Comparison of ENCODE assay signal across 8 mouse cellular contexts in genomic region chr3:109123531-109123981, GRCm38 (mm10). TPM values are rescaled to one million over a fixed set of nuclear protein-coding genes. Genes with fewer than 3 reads are reported as not detected.
DNase-seq lines count a peak whose midpoint lies in the region; ATAC-seq and TF ChIP-seq lines count a peak whose summit lies in the region.

No protein-coding gene starts in this region.

- H3K4me2 ChIP-seq in intestine, embryonic 14.5 days (ENCODE audit: low read length): peak overlapping the region; percentile 64
- peak overlapping the region; percentile 79 for H3K4me2 ChIP-seq in liver, postnatal 0 days (ENCODE audit: low read depth, low read length)
- peak overlapping the region; percentile 84 for H3K4me2 ChIP-seq in neural tube, embryonic 12.5 days (replicated peaks)

- H3K36me3 ChIP-seq in MEL (ENCODE audit: control insufficient read depth in 1 of 2, insufficient read depth in 2 of 2, low read length in 2 of 2): peaks cover 0 to 12% of the 10 kb centered on the region in 2 experiments; a peak in 2 of 4 replicates
- H3K36me3 ChIP-seq in intestine, embryonic 14.5 days (ENCODE audit: control insufficient read depth, insufficient read depth, low read length): peaks cover 3% of the 10 kb centered on the region; the same call in 1 of the 2 replicates
- H3K36me3 ChIP-seq in liver, postnatal 0 days (replicated peaks; ENCODE audit: insufficient read depth, low read length): no peaks in the 10 kb centered on the region
- H3K36me3 ChIP-seq in neural tube, embryonic 12.5 days: peaks cover 4% of the 10 kb centered on the region; the same call in 1 of the 2 replicates

- H3K9ac ChIP-seq in MEL (ENCODE audit: control insufficient read depth, low read depth, low read length, poor library complexity, severe bottlenecking): peak overlapping the region; percentile 83
- H3K9ac ChIP-seq in intestine, embryonic 14.5 days (ENCODE audit: low read length): peak overlapping the region; percentile 89
- peak overlapping the region; percentile 75 for H3K9ac ChIP-seq in liver, postnatal 0 days (replicated peaks)
- peak overlapping the region; percentile 85 for H3K9ac ChIP-seq in neural tube, embryonic 12.5 days

- TF ChIP-seq POLR2A in MEL (IDR thresholded peaks at IDR 0.05; ENCODE audit: control insufficient read depth in 1 of 2, insufficient read depth in 1 of 2, low read depth in 1 of 2, low read length in 2 of 2, poor library complexity in 1 of 2): no peak

- TF ChIP-seq RAD21 in MEL (IDR thresholded peaks at IDR 0.05; ENCODE audit: low read depth, low read length): no peak

- peak; percentile 80 for DNase-seq in MEL (ENCODE audit: low read depth, low spot score)
- peak; percentile 0 for DNase-seq in c-Kit-positive CD71-positive TER-119-negative erythroid progenitor cells, embryonic 14.5 days (ENCODE audit: low read depth)
- DNase-seq in gastrocnemius, postnatal 36 days: peak; percentile 25 to 49
- peak; percentile 84 for DNase-seq in intestine, embryonic 14.5 days (ENCODE audit: low spot score)
- DNase-seq in liver, postnatal 0 days: peak; percentile 28
- no peak for DNase-seq in frontal cortex, postnatal 25 days (ENCODE audit: low spot score in 2 of 2)
- DNase-seq in cerebellum, postnatal 25 days: no peak

- TF ChIP-seq EP300 in MEL (IDR thresholded peaks at IDR 0.05; ENCODE audit: low read depth in 1 of 2, low read length in 2 of 2): no peak
- TF ChIP-seq EP300 in liver, postnatal 0 days (IDR thresholded peaks at IDR 0.05; ENCODE audit: low read depth): no peak

- no peaks in the 10 kb centered on the region for H3K27me3 ChIP-seq in MEL (ENCODE audit: control insufficient read depth in 1 of 2, insufficient read depth in 2 of 2, low read length in 2 of 2)
- no peaks in the 10 kb centered on the region for H3K27me3 ChIP-seq in intestine, embryonic 14.5 days (replicated peaks; ENCODE audit: control insufficient read depth, insufficient read depth, low read length)
- H3K27me3 ChIP-seq in liver, postnatal 0 days (ENCODE audit: insufficient read depth, low read length): 0 out of 2 replicates have a peak, but pooled peaks cover 2% of the 10 kb centered on the region
- no peaks in the 10 kb centered on the region for H3K27me3 ChIP-seq in neural tube, embryonic 12.5 days (replicated peaks)

- no peak for TF ChIP-seq CTCF in MEL (IDR thresholded peaks at IDR 0.05 in 2 of 3, conservative IDR thresholded peaks at IDR 0.05 in 1 of 3; ENCODE audit: control insufficient read depth in 1 of 3, insufficient read depth in 1 of 3, low read depth in 2 of 3, low read length in 3 of 3, poor library complexity in 1 of 3, severe bottlenecking in 1 of 3)
- no peak for TF ChIP-seq CTCF in liver, postnatal 0 days (IDR thresholded peaks at IDR 0.05; ENCODE audit: low read depth)

- peaks cover 3% of the 10 kb centered on the region; the same call in 1 of the 2 replicates for H3K79me2 ChIP-seq in MEL (ENCODE audit: control insufficient read depth, insufficient read depth, low read length, poor library complexity)

- no peaks in the 10 kb centered on the region for H3K9me3 ChIP-seq in MEL (replicated peaks; ENCODE audit: insufficient read depth, low read length)
- H3K9me3 ChIP-seq in intestine, embryonic 14.5 days (ENCODE audit: control insufficient read depth, low read length): no peaks in the 10 kb centered on the region
- no peaks in the 10 kb centered on the region for H3K9me3 ChIP-seq in liver, postnatal 0 days (ENCODE audit: low read length)
- no peaks in the 10 kb centered on the region for H3K9me3 ChIP-seq in neural tube, embryonic 12.5 days

- H3K4me1 ChIP-seq in MEL (ENCODE audit: control insufficient read depth in 1 of 2, insufficient read depth in 2 of 2, low read length in 2 of 2): peaks cover 0 to 19% of the 10 kb centered on the region in 2 experiments; a peak in 3 of 4 replicates
- peaks cover 22% of the 10 kb centered on the region; the same call in 1 of the 2 replicates for H3K4me1 ChIP-seq in intestine, embryonic 14.5 days (replicated peaks; ENCODE audit: control insufficient read depth, insufficient read depth, low read length)
- H3K4me1 ChIP-seq in liver, postnatal 0 days (ENCODE audit: insufficient read depth): peaks cover 12% of the 10 kb centered on the region
- H3K4me1 ChIP-seq in neural tube, embryonic 12.5 days: peaks cover 16% of the 10 kb centered on the region

- ATAC-seq in intestine, embryonic 14.5 days (replicated peaks; ENCODE audit: low FRiP score, low TSS enrichment, low read depth): 0 out of 2 replicates have a peak, but pooled peaks have one; percentile 37
- peak; percentile 42 for ATAC-seq in liver, postnatal 0 days
- peak; percentile 12; the same call in 1 of the 2 replicates for ATAC-seq in neural tube, embryonic 12.5 days (ENCODE audit: low FRiP score, low read depth)

- peak overlapping the region; percentile 93 to 97 for H3K4me3 ChIP-seq in MEL (ENCODE audit: control insufficient read depth in 1 of 2, insufficient read depth in 1 of 2, low read depth in 2 of 2, low read length in 2 of 2)
- H3K4me3 ChIP-seq in intestine, embryonic 14.5 days (ENCODE audit: low read depth, low read length): peak overlapping the region; percentile 65
- H3K4me3 ChIP-seq in liver, postnatal 0 days (ENCODE audit: low read depth, low read length): peak overlapping the region; percentile 64
- peak overlapping the region; percentile 71 for H3K4me3 ChIP-seq in neural tube, embryonic 12.5 days

- intact Hi-C loops in gastrocnemius, postnatal 36 days (cut with DNase I): no loop called here

- 2% methylated on average over 8 of the region's 8 CpGs for WGBS in intestine, embryonic 14.5 days
- WGBS in liver, postnatal 0 days (ENCODE audit: insufficient replicate concordance): 12% methylated on average over 8 of the region's 8 CpGs
- 9% methylated on average over 8 of the region's 8 CpGs for WGBS in neural tube, embryonic 12.5 days

- H3K27ac ChIP-seq in MEL (ENCODE audit: control insufficient read depth, low read depth, low read length): peak overlapping the region; percentile 78
- H3K27ac ChIP-seq in intestine, embryonic 14.5 days (ENCODE audit: low read depth): peak overlapping the region; percentile 83
- peak overlapping the region; percentile 58 for H3K27ac ChIP-seq in liver, postnatal 0 days (ENCODE audit: low read depth)
- H3K27ac ChIP-seq in neural tube, embryonic 12.5 days: no peak overlapping the region

TF ChIP-seq in MEL, 35 proteins besides CTCF, POLR2A, EP300 and RAD21:
- 0 out of 2 replicates have a peak, but pooled peaks have one; percentile 15 for TF ChIP-seq MAZ (IDR thresholded peaks at IDR 0.05; ENCODE audit: low read depth, low read length)
- TF ChIP-seq SIN3A (IDR thresholded peaks at IDR 0.05; ENCODE audit: low read length): peak; percentile 48; the same call in 1 of the 2 replicates
- TF ChIP-seq TCF12 (IDR thresholded peaks at IDR 0.05; ENCODE audit: low read depth, low read length): no peak

RNA-seq across cellular contexts. Expression of gene Slc25a24, which starts 0.6 kb away (rescaled TPM):
- total RNA-seq in MEL (2012; rRNA removed): 5.5 and 5.6 TPM in 2 replicates
- polyA plus RNA-seq in MEL (2012; ENCODE audit: insufficient read depth in 1 of 2, insufficient read length in 2 of 2, low read depth in 1 of 2, low replicate concordance in 2 of 2, missing spikeins in 1 of 2): 10 to 100 TPM in 1 of 2 experiments, not detected in 1; 14.3 TPM
- total RNA-seq in gastrocnemius, postnatal 36 days (2021): 1 to 10 TPM; 2.5 to 3.0 TPM
- 39.8 and 47.7 TPM in 2 replicates for polyA plus RNA-seq in intestine, embryonic 14.5 days (2014; fragmentation: Nextera tagmentation; extraction: Ambion mirVana)
- 4.0 and 5.7 TPM in 2 replicates for polyA plus RNA-seq in liver, postnatal 0 days (2015; fragmentation: Nextera tagmentation; extraction: Ambion mirVana)
- polyA plus RNA-seq in neural tube, embryonic 12.5 days (2016; fragmentation: Nextera tagmentation; extraction: Ambion mirVana): 21.0 and 24.2 TPM in 2 replicates

RNA-seq across cellular contexts. Expression of gene Slc25a54, which starts 43.3 kb away (rescaled TPM):
- total RNA-seq in MEL (2012; rRNA removed): not detected in 2 replicates
- polyA plus RNA-seq in MEL (2012; ENCODE audit: insufficient read depth in 1 of 2, insufficient read length in 2 of 2, low read depth in 1 of 2, low replicate concordance in 2 of 2, missing spikeins in 1 of 2): not detected
- not detected for total RNA-seq in gastrocnemius, postnatal 36 days (2021)
- not detected in 2 replicates for polyA plus RNA-seq in intestine, embryonic 14.5 days (2014; fragmentation: Nextera tagmentation; extraction: Ambion mirVana)
- not detected in 2 replicates for polyA plus RNA-seq in liver, postnatal 0 days (2015; fragmentation: Nextera tagmentation; extraction: Ambion mirVana)
- polyA plus RNA-seq in neural tube, embryonic 12.5 days (2016; fragmentation: Nextera tagmentation; extraction: Ambion mirVana): not detected in 2 replicates

Comparison
In these comparisons a context has a peak if more than half of its experiments do, and no peak if none do; other contexts are left out.
1. DNase-seq: peak in MEL (single experiment), c-Kit-positive CD71-positive TER-119-negative erythroid progenitor cells, embryonic 14.5 days (single experiment), gastrocnemius, postnatal 36 days (2 of 2), intestine, embryonic 14.5 days (single experiment) and liver, postnatal 0 days (single experiment); none in frontal cortex, postnatal 25 days (0 of 2) and cerebellum, postnatal 25 days (0 of 2).
2. Peak in every context shown above with its lines, with median percentiles within 50 percentile points of each other: H3K4me3 ChIP-seq, H3K9ac ChIP-seq, ATAC-seq and H3K4me2 ChIP-seq.